In genomic region chr2:28038391-28039096, GRCm38 (mm10) we compare ENCODE assay signal across 8 mouse cellular contexts. TPM values are rescaled to one million over a fixed set of nuclear protein-coding genes. Genes with fewer than 3 reads are reported as not detected.
DNase-seq lines count a peak whose midpoint lies in the region; ATAC-seq lines count a peak whose summit lies in the region.

No protein-coding gene starts in this region.

- H3K4me3 ChIP-seq in embryonic facial prominence, embryonic 15.5 days (replicated peaks), result no peak overlapping the region

- H3K36me3 ChIP-seq in embryonic facial prominence, embryonic 15.5 days, result peaks cover 58% of the 10 kb centered on the region

- DNase-seq in left cerebral cortex, adult 18-20 months (ENCODE audit: low spot score in 2 of 2), result peak; percentile 25 to 66
- no peak for DNase-seq in left cerebral cortex, adult 11 months (ENCODE audit: low spot score)
- DNase-seq in kidney, postnatal 36 days, result peak; percentile 19 to 36
- peak; percentile 35 for DNase-seq in right cerebral cortex, postnatal 25 days
- DNase-seq in lung, postnatal 14 days, result no peak
- DNase-seq in thymus, postnatal 0 days (ENCODE audit: low spot score), result no peak
- DNase-seq in gastrocnemius, adult 8-10 months (ENCODE audit: low spot score in 2 of 2), result no peak

- 71% methylated on average over 14 of the region's 14 CpGs for WGBS in embryonic facial prominence, embryonic 15.5 days

- H3K4me1 ChIP-seq in embryonic facial prominence, embryonic 15.5 days, result peaks cover 19% of the 10 kb centered on the region

- no peak overlapping the region for H3K9ac ChIP-seq in embryonic facial prominence, embryonic 15.5 days

- ATAC-seq in embryonic facial prominence, embryonic 15.5 days (ENCODE audit: insufficient number of reproducible peaks, low FRiP score, low TSS enrichment, low read depth), result no peak

- H3K27me3 ChIP-seq in embryonic facial prominence, embryonic 15.5 days, result no peaks in the 10 kb centered on the region

- H3K27ac ChIP-seq in embryonic facial prominence, embryonic 15.5 days (replicated peaks), result peak overlapping the region; percentile 28; the same call in 1 of the 2 replicates

- H3K4me2 ChIP-seq in embryonic facial prominence, embryonic 15.5 days (replicated peaks), result no peak overlapping the region

- no peaks in the 10 kb centered on the region for H3K9me3 ChIP-seq in embryonic facial prominence, embryonic 15.5 days (replicated peaks)

RNA-seq across cellular contexts. Expression of gene Fcnb, which starts 46.1 kb away (rescaled TPM):
- not detected for total RNA-seq in left cerebral cortex, adult 18-20 months (2021)
- 0.28 and 0.47 TPM in 2 replicates for polyA plus RNA-seq in embryonic facial prominence, embryonic 15.5 days (2015; fragmentation: Nextera tagmentation; extraction: Ambion mirVana)
- polyA plus RNA-seq in thymus, postnatal 0 days (2015; fragmentation: Nextera tagmentation; extraction: Ambion mirVana), result 0.23 and 0.24 TPM in 2 replicates
- total RNA-seq in gastrocnemius, adult 8-10 months (2022), result not detected

Comparison
In these comparisons a context has a peak if more than half of its experiments do, and no peak if none do; other contexts are left out.
1. DNase-seq: peak in left cerebral cortex, adult 18-20 months (2 of 2), kidney, postnatal 36 days (2 of 2) and right cerebral cortex, postnatal 25 days (single experiment); none in left cerebral cortex, adult 11 months (single experiment), lung, postnatal 14 days (single experiment), thymus, postnatal 0 days (single experiment) and gastrocnemius, adult 8-10 months (0 of 2).